Mouse (Mus musculus): ENCODE results near the gene Arhgef15. TPM values are rescaled to one million over a fixed set of nuclear protein-coding genes. Genes with fewer than 3 reads are reported as not detected.

Gene Arhgef15
- polyA plus RNA-seq, 1 experiment, result 0.49 TPM

GRCm38 (mm10) chr11:68900519-68901350 lies 56.5 kb downstream of the Arhgef15 start:
- Histone ChIP-seq H3K4me3 (peak overlapping the region; percentile 85), H3K36me3 (ENCODE audit: control insufficient read depth, insufficient read depth) (peaks cover 9% of the 10 kb centered on the region), H3ac (ENCODE audit: control insufficient read depth, insufficient read length) (no peak overlapping the region), H3K4me2 (ENCODE audit: low read depth) (peak overlapping the region; percentile 80), H3K27me3 (ENCODE audit: control insufficient read depth, insufficient read depth, insufficient read length) (peaks cover 5% of the 10 kb centered on the region), H3K79me2 (ENCODE audit: control insufficient read depth, insufficient read depth) (peaks cover 14% of the 10 kb centered on the region)
- TF ChIP-seq POLR2A (IDR thresholded peaks at IDR 0.05; ENCODE audit: insufficient read length, low read depth), result no peak
- TF ChIP-seq MYOD1 (IDR thresholded peaks at IDR 0.05; ENCODE audit: control insufficient read depth in 1 of 3, insufficient read length in 2 of 3, low read depth in 2 of 3), result no peak
- TF ChIP-seq SRF (IDR thresholded peaks at IDR 0.05; ENCODE audit: control insufficient read depth, insufficient read length, low read depth), result no peak
- no peak for TF ChIP-seq MAX (IDR thresholded peaks at IDR 0.05; ENCODE audit: low read depth)
- no peak for TF ChIP-seq POLR2AphosphoS2 (IDR thresholded peaks at IDR 0.05; ENCODE audit: insufficient read length, low read depth)
- TF ChIP-seq USF1 (IDR thresholded peaks at IDR 0.05; ENCODE audit: low read depth), result no peak
- no peak for TF ChIP-seq TCF3 (IDR thresholded peaks at IDR 0.05; ENCODE audit: insufficient read length, low read depth)
- no peak for TF ChIP-seq TCF12 (IDR thresholded peaks at IDR 0.05; ENCODE audit: insufficient read depth, poor library complexity, severe bottlenecking)
- TF ChIP-seq CEBPB (IDR thresholded peaks at IDR 0.05; ENCODE audit: insufficient read depth, poor library complexity, severe bottlenecking), result no peak
- no peak for TF ChIP-seq E2F4 (IDR thresholded peaks at IDR 0.05; ENCODE audit: insufficient read depth)

- Histone ChIP-seq H3K4me2 (ENCODE audit: low read depth) (no peak overlapping the region), H3K27me3 (ENCODE audit: control insufficient read depth, insufficient read depth, insufficient read length) (peaks cover 5% of the 10 kb centered on the region), H3K79me2 (ENCODE audit: control insufficient read depth, insufficient read depth) (peaks cover 14% of the 10 kb centered on the region), H3ac (ENCODE audit: control insufficient read depth, insufficient read length) (no peak overlapping the region), H3K36me3 (ENCODE audit: control insufficient read depth, insufficient read depth) (peaks cover 5% of the 10 kb centered on the region), H3K4me3 (no peak overlapping the region)
- TF ChIP-seq TCF3 (IDR thresholded peaks at IDR 0.05; ENCODE audit: insufficient read length, low read depth) (no peak), USF1 (IDR thresholded peaks at IDR 0.05; ENCODE audit: low read depth) (no peak), MYOD1 (IDR thresholded peaks at IDR 0.05; ENCODE audit: control insufficient read depth in 1 of 3, insufficient read length in 2 of 3, low read depth in 2 of 3) (no peak)
Observed at GRCm38 (mm10) chr11:68899815-68900214, 57.5 kb downstream of the Arhgef15 start.

- Histone ChIP-seq H3K4me2 (ENCODE audit: low read depth) (no peak overlapping the region), H3K79me2 (ENCODE audit: control insufficient read depth, insufficient read depth) (peaks cover 14% of the 10 kb centered on the region), H3K27me3 (ENCODE audit: control insufficient read depth, insufficient read depth, insufficient read length) (peaks cover 5% of the 10 kb centered on the region), H3K4me3 (no peak overlapping the region), H3K36me3 (ENCODE audit: control insufficient read depth, insufficient read depth) (no peaks in the 10 kb centered on the region), H3ac (ENCODE audit: control insufficient read depth, insufficient read length) (no peak overlapping the region)
- no peak for TF ChIP-seq POLR2A (IDR thresholded peaks at IDR 0.05; ENCODE audit: insufficient read length, low read depth)
- no peak for TF ChIP-seq E2F4 (IDR thresholded peaks at IDR 0.05; ENCODE audit: insufficient read depth)
- TF ChIP-seq USF1 (IDR thresholded peaks at IDR 0.05; ENCODE audit: low read depth), result no peak
- no peak for TF ChIP-seq MYOD1 (IDR thresholded peaks at IDR 0.05; ENCODE audit: control insufficient read depth in 1 of 3, insufficient read length in 2 of 3, low read depth in 2 of 3)
- TF ChIP-seq MAX (IDR thresholded peaks at IDR 0.05; ENCODE audit: low read depth), result no peak
- TF ChIP-seq TCF12 (IDR thresholded peaks at IDR 0.05; ENCODE audit: insufficient read depth, poor library complexity, severe bottlenecking), result no peak
- no peak for TF ChIP-seq POLR2AphosphoS2 (IDR thresholded peaks at IDR 0.05; ENCODE audit: insufficient read length, low read depth)
- TF ChIP-seq TCF3 (IDR thresholded peaks at IDR 0.05; ENCODE audit: insufficient read length, low read depth), result no peak
- no peak for TF ChIP-seq SRF (IDR thresholded peaks at IDR 0.05; ENCODE audit: control insufficient read depth, insufficient read length, low read depth)
- TF ChIP-seq REST (IDR thresholded peaks at IDR 0.05; ENCODE audit: insufficient read depth, insufficient read length), result no peak
- no peak for TF ChIP-seq CEBPB (IDR thresholded peaks at IDR 0.05; ENCODE audit: insufficient read depth, poor library complexity, severe bottlenecking)
- no peak for TF ChIP-seq MYOG (IDR thresholded peaks at IDR 0.05; ENCODE audit: control insufficient read depth in 1 of 3, insufficient read depth in 1 of 3, insufficient read length in 2 of 3, low read depth in 2 of 3)
Observed at GRCm38 (mm10) chr11:68898790-68899189, 58.5 kb downstream of the Arhgef15 start.

GRCm38 (mm10) chr11:68897838-68898237 lies 59.4 kb downstream of the Arhgef15 start:
- Histone ChIP-seq H3K4me2 (ENCODE audit: low read depth) (no peak overlapping the region), H3ac (ENCODE audit: control insufficient read depth, insufficient read length) (no peak overlapping the region), H3K27me3 (ENCODE audit: control insufficient read depth, insufficient read depth, insufficient read length) (peaks cover 10% of the 10 kb centered on the region), H3K79me2 (ENCODE audit: control insufficient read depth, insufficient read depth) (peaks cover 13% of the 10 kb centered on the region), H3K4me3 (no peak overlapping the region), H3K36me3 (ENCODE audit: control insufficient read depth, insufficient read depth) (no peaks in the 10 kb centered on the region)
- TF ChIP-seq USF1 (IDR thresholded peaks at IDR 0.05; ENCODE audit: low read depth) (peak; percentile 55), REST (IDR thresholded peaks at IDR 0.05; ENCODE audit: insufficient read depth, insufficient read length) (no peak)

- TF ChIP-seq MAX (IDR thresholded peaks at IDR 0.05; ENCODE audit: low read depth) (no peak), MYOG (IDR thresholded peaks at IDR 0.05; ENCODE audit: control insufficient read depth in 1 of 3, insufficient read depth in 1 of 3, insufficient read length in 2 of 3, low read depth in 2 of 3) (no peak), CEBPB (IDR thresholded peaks at IDR 0.05; ENCODE audit: insufficient read depth, poor library complexity, severe bottlenecking) (no peak), POLR2AphosphoS2 (IDR thresholded peaks at IDR 0.05; ENCODE audit: insufficient read length, low read depth) (no peak), TCF12 (IDR thresholded peaks at IDR 0.05; ENCODE audit: insufficient read depth, poor library complexity, severe bottlenecking) (no peak), TCF3 (IDR thresholded peaks at IDR 0.05; ENCODE audit: insufficient read length, low read depth) (no peak), SRF (IDR thresholded peaks at IDR 0.05; ENCODE audit: control insufficient read depth, insufficient read length, low read depth) (no peak), E2F4 (IDR thresholded peaks at IDR 0.05; ENCODE audit: insufficient read depth) (no peak), MYOD1 (IDR thresholded peaks at IDR 0.05; ENCODE audit: control insufficient read depth in 1 of 3, insufficient read length in 2 of 3, low read depth in 2 of 3) (no peak), POLR2A (IDR thresholded peaks at IDR 0.05; ENCODE audit: insufficient read length, low read depth) (no peak), REST (IDR thresholded peaks at IDR 0.05; ENCODE audit: insufficient read depth, insufficient read length) (no peak), USF1 (IDR thresholded peaks at IDR 0.05; ENCODE audit: low read depth) (no peak)
- no peak overlapping the region for H3K4me3 ChIP-seq
- H3K79me2 ChIP-seq (ENCODE audit: control insufficient read depth, insufficient read depth), result peaks cover 6% of the 10 kb centered on the region
- no peaks in the 10 kb centered on the region for H3K36me3 ChIP-seq (ENCODE audit: control insufficient read depth, insufficient read depth)
- peaks cover 15% of the 10 kb centered on the region for H3K27me3 ChIP-seq (ENCODE audit: control insufficient read depth, insufficient read depth, insufficient read length)
- H3ac ChIP-seq (ENCODE audit: control insufficient read depth, insufficient read length), result no peak overlapping the region
- H3K4me2 ChIP-seq (ENCODE audit: low read depth), result no peak overlapping the region
Observed at GRCm38 (mm10) chr11:68897120-68897519, 60.2 kb downstream of the Arhgef15 start.
